Mouse (Mus musculus) MEL (cell line): ENCODE data around the gene Slc25a19. TPM values are rescaled to one million over a fixed set of nuclear protein-coding genes. Genes with fewer than 3 reads are reported as not detected.

Experiments used
- DNase-seq: peaks from one replicate; pipeline ENCODE4 v3.0.0; 2011; ENCODE audit warnings: low read depth, low spot score
- H3K27ac ChIP-seq: 2 replicates; pipeline ENCODE4 v1.5.1; 2012; ENCODE audit warnings: low read depth, mild to moderate bottlenecking, control low read depth, low read length, moderate library complexity; ENCODE audit not compliant: control insufficient read depth
- H3K27me3 ChIP-seq, 2 experiments: fragments of 150-350 bp in 1 of 2; sonication (generic) in 1 of 2; 2 replicates each; pipeline ENCODE4 v1.6.1; 2012; ENCODE audit warnings: low read length in 2 of 2, mild to moderate bottlenecking in 2 of 2, improper control_type of control experiment in 1 of 2, moderate library complexity in 1 of 2; ENCODE audit not compliant: insufficient read depth in 2 of 2, control insufficient read depth in 1 of 2
- H3K36me3 ChIP-seq, 2 experiments: 2 replicates each; pipeline ENCODE4 v1.6.1; 2012 to 2014; ENCODE audit warnings: low read length in 2 of 2, improper control_type of control experiment in 1 of 2, inconsistent platforms in 1 of 2, mild to moderate bottlenecking in 1 of 2; ENCODE audit not compliant: insufficient read depth in 2 of 2, control insufficient read depth in 1 of 2
- H3K4me1 ChIP-seq, 2 experiments: fragments of 150-350 bp in 1 of 2; sonication (generic) in 1 of 2; 2 replicates each; pipeline ENCODE4 v1.6.1; 2012; ENCODE audit warnings: low read length in 2 of 2, improper control_type of control experiment in 1 of 2, mild to moderate bottlenecking in 1 of 2; ENCODE audit not compliant: insufficient read depth in 2 of 2, control insufficient read depth in 1 of 2
- H3K4me3 ChIP-seq, 2 experiments: fragments of 150-350 bp in 1 of 2; sonication (generic) in 1 of 2; 2 replicates each; pipeline ENCODE4 v1.5.1; 2012; ENCODE audit warnings: low read depth in 2 of 2, low read length in 2 of 2, mild to moderate bottlenecking in 2 of 2, moderate library complexity in 2 of 2, control low read depth in 1 of 2, improper control_type of control experiment in 1 of 2; ENCODE audit not compliant: control insufficient read depth in 1 of 2, insufficient read depth in 1 of 2
- H3K79me2 ChIP-seq: 2 replicates; pipeline ENCODE4 v1.6.1; 2012; ENCODE audit warnings: mild to moderate bottlenecking, low read length, moderate library complexity; ENCODE audit not compliant: control insufficient read depth, poor library complexity, insufficient read depth
- H3K9ac ChIP-seq: 2 replicates; pipeline ENCODE4 v1.6.1; 2012; ENCODE audit warnings: low read depth, mild to moderate bottlenecking, control low read depth, low read length, moderate library complexity; ENCODE audit not compliant: control insufficient read depth, poor library complexity, severe bottlenecking
- H3K9me3 ChIP-seq: fragments of 150-350 bp; sonication (generic); replicated peaks from 2 replicates; pipeline ENCODE4 v1.6.1; 2012; ENCODE audit warnings: mild to moderate bottlenecking, low read length, improper control_type of control experiment, moderate library complexity; ENCODE audit not compliant: insufficient read depth
- CHD1 ChIP-seq: IDR thresholded peaks from 2 replicates; pipeline ENCODE4 v1.6.1; 2012; ENCODE audit warnings: low read depth, mild to moderate bottlenecking, inconsistent platforms, low read length, improper control_type of control experiment
- CHD2 ChIP-seq: IDR thresholded peaks from 2 replicates; pipeline ENCODE4 v1.6.1; 2011; ENCODE audit warnings: low read length, improper control_type of control experiment
- E2F4 ChIP-seq: IDR thresholded peaks from 2 replicates; pipeline ENCODE4 v1.6.1; 2011; ENCODE audit warnings: low read depth, low read length, improper control_type of control experiment, borderline replicate concordance
- ELF1 ChIP-seq: IDR thresholded peaks from 2 replicates; pipeline ENCODE4 v1.6.1; 2014; ENCODE audit warnings: low read depth, mild to moderate bottlenecking, inconsistent platforms, low read length, improper control_type of control experiment, moderate library complexity
- EP300 ChIP-seq, 2 experiments: IDR thresholded peaks; 2 replicates each; pipeline ENCODE4 v1.6.1; 2011; ENCODE audit warnings: improper control_type of control experiment in 2 of 2, low read length in 2 of 2, low read depth in 1 of 2, mild to moderate bottlenecking in 1 of 2
- HCFC1 ChIP-seq: IDR thresholded peaks from 2 replicates; pipeline ENCODE4 v1.6.1; 2012; ENCODE audit warnings: low read depth, mild to moderate bottlenecking, inconsistent platforms, low read length, improper control_type of control experiment, moderate library complexity
- JUND ChIP-seq: IDR thresholded peaks from 2 replicates; pipeline ENCODE4 v1.6.1; 2011; ENCODE audit warnings: low read depth, mild to moderate bottlenecking, improper control_type of control experiment, low read length
- KAT2A ChIP-seq: conservative IDR thresholded peaks from 2 replicates; pipeline ENCODE4 v1.6.1; 2012; ENCODE audit warnings: low read depth, low read length, improper control_type of control experiment, inconsistent platforms
- MYB ChIP-seq: IDR thresholded peaks from 2 replicates; pipeline ENCODE4 v1.6.1; 2011; ENCODE audit warnings: mild to moderate bottlenecking, low read depth, low read length, improper control_type of control experiment
- NELFE ChIP-seq: IDR thresholded peaks from 2 replicates; pipeline ENCODE4 v1.6.1; 2011; ENCODE audit warnings: low read depth, low read length, improper control_type of control experiment
- POLR2AphosphoS2 ChIP-seq: IDR thresholded peaks from 2 replicates; pipeline ENCODE4 v1.6.1; 2011; ENCODE audit warnings: low read length, improper control_type of control experiment
- RCOR1 ChIP-seq: IDR thresholded peaks from 2 replicates; pipeline ENCODE4 v1.6.1; 2012; ENCODE audit warnings: low read depth, mild to moderate bottlenecking, inconsistent platforms, low read length, improper control_type of control experiment
- SMC3 ChIP-seq: IDR thresholded peaks from 2 replicates; pipeline ENCODE4 v1.6.1; 2011; ENCODE audit warnings: low read depth, low read length, improper control_type of control experiment
- TBP ChIP-seq: IDR thresholded peaks from 2 replicates; pipeline ENCODE4 v1.8.0; 2011; ENCODE audit warnings: low read depth, low read length, improper control_type of control experiment
- TCF12 ChIP-seq: IDR thresholded peaks from 2 replicates; pipeline ENCODE4 v1.6.1; 2014; ENCODE audit warnings: low read depth, mild to moderate bottlenecking, inconsistent platforms, low read length, improper control_type of control experiment, moderate library complexity
- USF1 ChIP-seq: IDR thresholded peaks from 2 replicates; pipeline ENCODE4 v1.6.1; 2014; ENCODE audit warnings: low read depth, mild to moderate bottlenecking, inconsistent platforms, low read length, improper control_type of control experiment, moderate library complexity
- USF2 ChIP-seq, 2 experiments: IDR thresholded peaks; 2 replicates each; pipeline ENCODE4 v1.6.1; 2011 to 2012; ENCODE audit warnings: improper control_type of control experiment in 2 of 2, low read length in 2 of 2, borderline replicate concordance in 1 of 2, inconsistent platforms in 1 of 2, low read depth in 1 of 2, mild to moderate bottlenecking in 1 of 2; ENCODE audit not compliant: insufficient read depth in 1 of 2
- ZMIZ1 ChIP-seq: IDR thresholded peaks from 2 replicates; pipeline ENCODE4 v1.6.1; 2012; ENCODE audit warnings: low read depth, mild to moderate bottlenecking, inconsistent platforms, low read length, improper control_type of control experiment, moderate library complexity
- ZNF384 ChIP-seq: IDR thresholded peaks from 2 replicates; pipeline ENCODE4 v1.6.1; 2012; ENCODE audit warnings: low read depth, mild to moderate bottlenecking, inconsistent platforms, low read length, improper control_type of control experiment
- polyA plus RNA-seq, 2 experiments: library from polyadenylated mRNA; stranded (reverse) in 1 of 2; unstranded in 1 of 2; fragments of >175 nt in 1 of 2; fragments of >200 nt in 1 of 2; gene quantifications; 2 replicates each; pipeline versions ENCODE4 v1.2.1 to v1.2.4; 2012; ENCODE audit warnings: low replicate concordance in 2 of 2, low read depth in 1 of 2; ENCODE audit not compliant: insufficient read length in 2 of 2, insufficient read depth in 1 of 2, missing spikeins in 1 of 2
- total RNA-seq: library from RNA; depleted of rRNA; stranded (reverse); fragments of 300-350 nt; gene quantifications from 2 replicates; pipeline ENCODE4 v1.2.3, GENCODE M21; 2012

The Slc25a19 gene
- total and polyA plus RNA-seq, 3 experiments, result 35.3 to 43.1 TPM; not detected in 1

DNA sequence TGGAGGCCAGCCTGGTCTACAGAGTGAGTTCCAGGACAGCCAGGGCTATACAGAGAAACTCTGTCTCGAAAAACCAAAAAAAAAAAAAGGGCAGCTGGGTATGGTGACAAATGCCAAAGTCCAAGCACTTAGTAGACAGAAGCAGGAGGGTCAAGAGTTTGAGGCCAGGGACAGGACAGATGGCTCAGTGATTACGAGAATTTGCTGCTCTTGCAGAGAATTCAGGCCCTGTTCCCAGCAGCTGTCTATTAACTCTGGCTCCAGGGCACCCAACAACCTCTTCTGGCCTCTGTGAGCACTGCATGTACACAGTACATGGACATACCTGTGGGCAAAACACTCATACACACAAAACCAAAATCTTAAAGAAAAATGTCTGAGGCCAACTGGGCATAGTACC is 10.1 kb downstream of the Slc25a19 start:
- Histone ChIP-seq H3K9ac (no peak overlapping the region), H3K36me3 (peaks cover 0 to 5% of the 10 kb centered on the region in 2 experiments), H3K79me2 (no peaks in the 10 kb centered on the region; the same call in 1 of the 2 replicates), H3K27me3 (no peaks in the 10 kb centered on the region), H3K4me1 (peaks cover 0 to 6% of the 10 kb centered on the region in 2 experiments; a peak in 2 of 4 replicates), H3K9me3 (no peaks in the 10 kb centered on the region), H3K4me3 (no peak overlapping the region), H3K27ac (no peak overlapping the region)
- DNase-seq, result no peak
- TF ChIP-seq JUND (no peak), CHD1 (no peak), ZNF384 (no peak), SMC3 (no peak), MYB (no peak), ELF1 (no peak), POLR2AphosphoS2 (no peak), NELFE (no peak), USF1 (no peak)

DNA sequence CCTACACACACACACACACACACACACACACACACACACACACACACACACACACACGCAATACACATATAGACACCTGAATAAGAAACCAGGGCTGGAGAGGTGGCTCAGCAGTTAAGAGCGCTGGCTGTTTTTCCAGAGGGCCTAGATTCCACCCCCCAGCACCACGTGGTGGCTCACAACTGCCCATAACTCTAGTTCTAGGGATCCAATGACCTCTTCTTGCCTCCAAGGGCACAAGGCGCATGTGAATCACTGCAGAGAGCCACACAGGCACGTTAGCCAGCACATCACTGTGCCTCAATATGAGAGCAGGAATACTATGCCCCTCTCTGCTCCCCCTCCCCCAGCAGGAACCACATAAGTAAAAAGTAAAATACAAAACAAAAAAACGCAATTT is 11.2 kb downstream of the Slc25a19 start:
- H3K36me3 ChIP-seq, result peaks cover 0 to 5% of the 10 kb centered on the region in 2 experiments; a peak in 3 of 4 replicates
- TF ChIP-seq USF2 (IDR thresholded peaks at IDR 0.05; ENCODE audit: borderline replicate concordance in 1 of 2, insufficient read depth in 1 of 2, low read depth in 1 of 2, low read length in 2 of 2), result no peak
- TF ChIP-seq TBP, result no peak
- TF ChIP-seq, all 39 proteins: peak for 0

DNA sequence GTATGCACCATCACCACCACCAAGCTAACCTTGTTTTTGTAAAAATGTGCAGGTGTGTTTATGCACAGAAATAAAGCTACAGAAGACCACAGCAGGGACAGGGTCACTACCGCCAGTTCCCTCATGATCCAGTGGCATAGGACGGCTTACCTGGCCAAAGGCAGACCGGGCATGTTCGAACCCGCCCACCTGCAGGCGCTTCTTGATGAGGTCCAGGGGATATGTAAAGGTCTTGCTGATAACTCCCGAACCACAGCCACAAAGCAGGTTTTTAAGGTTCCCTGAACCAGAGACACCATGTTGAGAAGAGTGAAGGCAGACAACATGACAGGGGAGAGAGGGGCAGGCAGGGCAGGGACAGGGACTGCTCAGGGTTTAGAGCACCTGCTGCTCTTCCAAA is 11.7 kb downstream of the Slc25a19 start:
- no peak overlapping the region for H3K9ac ChIP-seq
- H3K36me3 ChIP-seq, result peaks cover 0 to 7% of the 10 kb centered on the region in 2 experiments; a peak in 3 of 4 replicates
- peaks cover 3 to 10% of the 10 kb centered on the region in 2 experiments; a peak in 3 of 4 replicates for H3K4me1 ChIP-seq
- no peak overlapping the region for H3K27ac ChIP-seq
- no peaks in the 10 kb centered on the region for H3K27me3 ChIP-seq
- H3K4me3 ChIP-seq, result no peak overlapping the region
- H3K9me3 ChIP-seq, result no peaks in the 10 kb centered on the region
- no peak for DNase-seq
- H3K79me2 ChIP-seq, result peaks cover 5% of the 10 kb centered on the region; the same call in 1 of the 2 replicates
- TF ChIP-seq HCFC1, result no peak
- TF ChIP-seq ZMIZ1, result no peak
- TF ChIP-seq USF1, result no peak
- TF ChIP-seq EP300 (IDR thresholded peaks at IDR 0.05; ENCODE audit: low read depth in 1 of 2, low read length in 2 of 2), result no peak
- no peak for TF ChIP-seq TCF12
- no peak for TF ChIP-seq KAT2A
- no peak for TF ChIP-seq RCOR1
- no peak for TF ChIP-seq CHD2
- no peak for TF ChIP-seq JUND
- no peak for TF ChIP-seq E2F4

More for the DNA sequence above, 11.2 kb downstream of the Slc25a19 start:
- Histone ChIP-seq H3K9me3 (no peaks in the 10 kb centered on the region), H3K79me2 (peaks cover 5% of the 10 kb centered on the region; the same call in 1 of the 2 replicates), H3K27ac (no peak overlapping the region), H3K4me1 (peaks cover 0 to 6% of the 10 kb centered on the region in 2 experiments; a peak in 2 of 4 replicates), H3K27me3 (no peaks in the 10 kb centered on the region), H3K9ac (no peak overlapping the region), H3K4me3 (no peak overlapping the region)
- DNase-seq, result no peak
